Mouse (Mus musculus): ENCODE results near the gene Zfyve26.
"Not testable (repeated sequence)": the region's sequence is repeated elsewhere in the genome, so short reads cannot be mapped to it uniquely, and the experiment has no call there.

The Zfyve26 gene

GRCm38 (mm10) chr12:79254975-79255374 lies 41.1 kb downstream of the Zfyve26 start:
- DNase-seq, result no peak

- no peak for DNase-seq
Measured at GRCm38 (mm10) chr12:79253294-79254053, 42.6 kb downstream of the Zfyve26 start.

DNA sequence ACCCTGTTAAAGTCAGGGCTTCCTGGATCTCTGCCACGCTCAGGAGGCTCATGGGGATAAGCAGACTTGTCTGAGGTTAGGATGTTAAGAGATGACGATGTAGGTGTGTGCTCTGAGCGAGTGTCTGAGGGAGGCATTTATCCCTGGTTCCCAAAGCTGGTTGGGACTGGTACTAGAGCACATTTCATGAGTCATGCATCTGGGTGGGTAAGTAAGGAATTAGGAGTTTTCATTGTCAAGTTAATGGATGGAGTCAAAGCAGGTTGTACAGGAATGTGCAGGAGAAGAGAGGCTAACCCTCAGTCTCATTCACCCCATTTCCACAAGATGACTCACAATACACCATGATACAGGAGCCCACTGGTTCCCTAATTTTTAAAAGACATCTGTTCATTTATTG lies 48.0 kb downstream of the Zfyve26 start:
- no peak for DNase-seq

GRCm38 (mm10) chr12:79242921-79243320 lies 53.2 kb downstream of the Zfyve26 start:
- DNase-seq, result no peak

DNA sequence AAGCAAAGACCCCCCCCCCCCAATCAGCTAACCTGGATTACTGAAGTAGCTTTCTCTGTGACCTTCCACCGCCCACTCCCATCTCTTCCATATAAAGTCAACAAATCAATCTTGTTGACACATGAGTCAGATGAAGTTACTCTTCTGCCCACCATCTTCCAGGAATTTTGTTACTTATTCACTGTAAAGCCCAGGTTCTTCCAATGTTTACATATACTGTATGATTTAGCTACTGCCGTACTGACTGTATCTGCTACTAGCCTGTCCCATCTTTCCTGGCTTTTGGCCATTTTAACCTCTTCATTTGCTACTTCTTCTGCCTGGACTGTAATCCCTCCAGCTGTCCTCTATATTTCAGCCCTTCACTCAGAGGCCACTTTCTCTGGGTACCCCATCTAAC lies 54.1 kb downstream of the Zfyve26 start:
- no peak for DNase-seq

GRCm38 (mm10) chr12:79235485-79236080 lies 60.5 kb downstream of the Zfyve26 start:
- no peak for DNase-seq

- no peak for DNase-seq
Measured at GRCm38 (mm10) chr12:79217511-79217910, 78.6 kb downstream of the Zfyve26 start.

GRCm38 (mm10) chr12:79211447-79211846 lies 84.7 kb downstream of the Zfyve26 start:
- no peak for DNase-seq

DNA sequence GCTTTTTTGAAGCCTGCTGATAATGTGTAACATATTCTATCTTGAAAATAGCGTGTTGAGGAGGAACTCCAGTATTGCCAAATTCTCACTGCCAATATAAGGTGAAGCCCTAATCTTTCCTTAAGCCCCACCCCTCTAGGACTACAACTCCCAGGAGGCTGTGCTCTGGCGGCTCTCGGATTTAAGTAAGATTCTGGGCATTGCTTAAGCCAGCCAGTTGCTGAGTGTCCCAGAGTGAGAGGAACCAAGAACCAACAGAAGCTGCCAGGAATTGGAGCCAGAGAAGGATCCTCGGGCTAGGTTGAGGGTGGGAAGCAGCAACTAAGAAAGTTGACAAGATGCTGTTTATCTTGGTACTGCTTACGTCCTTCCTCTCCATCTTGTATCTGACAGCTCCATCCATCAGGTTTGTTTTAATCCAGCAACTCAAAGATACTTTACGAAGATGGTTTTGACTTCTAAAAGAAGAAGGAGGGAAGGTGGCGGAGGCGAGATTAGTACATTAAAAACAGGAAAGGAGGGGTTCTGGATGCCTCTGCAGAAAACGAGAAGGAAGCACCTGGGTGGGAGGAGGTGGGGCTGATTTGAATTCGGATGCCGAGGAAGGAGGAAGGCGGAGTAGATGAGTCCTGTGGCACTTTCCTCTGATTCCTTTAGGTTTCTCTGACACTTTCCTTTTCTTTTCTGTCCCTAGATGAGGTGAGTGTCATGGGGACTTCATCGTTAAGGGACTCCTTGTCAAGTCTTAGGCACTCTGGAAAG lies 87.2 kb downstream of the Zfyve26 start, which contains the start of gene Rdh12:
Gene Rdh12, plus strand, starts transcription at position 212 of the 762 bp plus-strand sequence.
- peak; percentile 24 for DNase-seq

DNA sequence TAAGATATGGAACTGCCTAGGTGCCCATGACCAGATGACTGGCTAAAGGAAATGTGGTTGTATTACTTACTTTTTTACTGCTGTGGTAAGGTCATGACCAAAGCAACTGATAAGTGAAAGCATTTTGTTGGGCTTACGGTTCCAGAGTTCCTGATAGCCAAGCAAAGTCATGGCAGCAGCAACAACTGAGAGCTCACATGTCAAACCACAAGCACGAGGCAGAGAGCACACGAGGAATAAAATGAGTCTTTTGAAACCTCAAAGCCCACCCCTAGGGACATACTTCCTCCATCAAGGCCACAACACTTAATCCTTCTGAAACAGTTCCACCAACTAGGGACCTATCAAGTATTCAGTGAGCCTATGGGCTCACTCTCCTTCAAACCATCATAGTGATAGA lies 94.2 kb downstream of the Zfyve26 start:
- DNase-seq, result no peak

- DNase-seq, result no peak
Measured at GRCm38 (mm10) chr12:79197105-79197504, 99.0 kb downstream of the Zfyve26 start.

GRCm38 (mm10) chr12:79193441-79193840 lies 102.7 kb downstream of the Zfyve26 start:
- peak; percentile 76 for DNase-seq

DNA sequence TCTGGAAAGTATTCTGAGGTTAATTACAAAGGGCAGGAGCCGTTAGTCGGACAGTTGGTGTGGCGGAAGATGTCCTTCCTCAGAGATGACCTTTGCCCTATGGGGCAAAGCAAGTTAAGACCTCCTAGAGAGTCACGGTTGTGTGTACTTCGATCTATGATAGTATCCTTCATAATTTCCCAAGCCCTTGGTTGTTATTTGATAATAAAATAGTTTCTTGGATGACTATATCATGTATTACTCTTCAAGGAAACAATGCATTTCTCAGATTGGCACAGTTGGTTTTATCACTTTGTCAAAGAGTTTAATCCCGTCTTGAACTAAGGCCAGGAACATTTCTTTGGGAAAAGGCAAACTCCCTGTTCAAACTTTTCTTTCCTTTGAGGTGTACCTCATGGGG lies 103.9 kb downstream of the Zfyve26 start, which contains the start of gene Rdh11:
Gene Rdh11, minus strand, starts transcription at position 101 of the 400 bp plus-strand sequence.
- no peak for DNase-seq

GRCm38 (mm10) chr12:79191701-79192100 lies 104.4 kb downstream of the Zfyve26 start:
- DNase-seq, result peak; percentile 72

DNA sequence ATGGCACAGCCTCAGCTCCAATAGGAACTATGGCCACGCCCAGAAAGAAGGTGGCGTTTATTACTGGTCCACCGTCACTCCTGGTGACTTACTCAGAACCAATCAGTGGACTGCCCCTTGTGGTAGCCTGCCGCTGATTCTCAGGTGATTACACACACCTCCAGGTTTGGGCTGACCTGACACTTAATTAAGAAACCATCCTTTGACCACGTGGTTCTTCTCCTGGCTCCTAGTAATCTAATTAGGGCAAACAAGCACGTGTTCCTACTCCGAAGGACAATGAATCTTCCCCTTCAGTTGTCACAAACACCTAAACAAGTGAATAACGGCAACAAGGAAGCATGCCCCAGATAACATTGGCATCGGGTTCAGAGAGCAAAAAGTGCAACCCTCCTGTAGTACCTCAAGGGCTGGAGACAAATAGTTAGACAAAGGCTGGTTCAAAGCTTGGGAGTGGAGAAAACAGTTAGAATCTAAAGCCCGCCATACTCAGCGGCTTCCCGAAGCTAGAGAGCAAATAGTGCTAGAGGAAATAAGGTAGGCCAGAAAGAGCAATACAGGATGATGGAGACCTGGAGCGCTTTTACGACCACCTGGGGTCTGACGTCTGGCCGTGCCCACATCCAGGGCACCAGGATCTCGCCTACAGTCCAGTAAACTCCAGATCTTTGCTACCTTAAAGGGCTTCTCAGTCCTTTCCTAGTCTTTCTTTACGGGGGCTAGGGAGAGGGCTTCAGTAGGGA lies 105.0 kb downstream of the Zfyve26 start:
- peak; percentile 46 for DNase-seq

DNA sequence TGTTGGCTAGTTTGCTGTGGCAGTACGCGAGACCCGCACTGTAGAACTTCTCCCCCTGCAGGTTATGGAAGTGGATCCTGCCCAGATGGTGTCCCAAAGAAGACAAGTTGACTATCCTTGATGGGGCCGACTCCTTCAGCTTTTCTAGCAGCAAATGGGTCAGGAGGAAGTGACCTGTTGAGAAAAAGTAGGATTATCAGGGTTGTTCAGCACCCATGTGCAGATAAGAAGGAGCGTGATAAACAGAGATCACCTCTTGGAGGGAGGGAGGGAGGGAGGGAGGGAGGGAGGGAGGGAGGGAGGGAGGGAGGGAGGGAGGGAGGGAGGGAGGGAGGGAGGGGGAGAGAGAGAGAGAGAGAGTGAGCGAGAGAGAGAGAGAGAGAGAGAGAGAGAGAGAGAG lies 110.9 kb downstream of the Zfyve26 start:
- DNase-seq, result not testable (repeated sequence)

Measured in right cerebral cortex, postnatal 14 days (tissue).